Mouse (Mus musculus) intestine, embryonic 15.5 days (tissue): ENCODE measurements around the gene Tpx2. TPM values are rescaled to one million over a fixed set of nuclear protein-coding genes. Genes with fewer than 3 reads are reported as not detected.
A peak's percentile ranks its signal among the peaks of the same experiment; 100 is the strongest.

Source experiments
- ATAC-seq: fragments of 200-750 bp; cut with Nextera tagmentation; 2 replicates; pipeline ENCODE4 v1.8.0; 2017; ENCODE audit warnings: moderate TSS enrichment, moderate library complexity
- H3K27ac ChIP-seq: fragments of 300-500 bp; sonication (generic); 2 replicates; pipeline ENCODE4 v1.5.1; 2015; ENCODE audit warnings: mild to moderate bottlenecking, inconsistent platforms
- H3K27me3 ChIP-seq: fragments of 300-500 bp; sonication (generic); replicated peaks from 2 replicates; pipeline ENCODE4 v1.6.1; 2015; ENCODE audit warnings: inconsistent platforms
- H3K36me3 ChIP-seq: fragments of 300-500 bp; sonication (generic); 2 replicates; pipeline ENCODE4 v1.6.1; 2015; ENCODE audit warnings: inconsistent platforms
- H3K4me1 ChIP-seq: fragments of 300-500 bp; sonication (generic); replicated peaks from 2 replicates; pipeline ENCODE4 v1.6.1; 2015; ENCODE audit warnings: inconsistent platforms
- H3K4me2 ChIP-seq: fragments of 300-500 bp; sonication (generic); replicated peaks from 2 replicates; pipeline ENCODE4 v1.6.1; 2015; ENCODE audit warnings: mild to moderate bottlenecking, inconsistent platforms
- H3K4me3 ChIP-seq: fragments of 300-500 bp; sonication (generic); replicated peaks from 2 replicates; pipeline ENCODE4 v1.5.1; 2015; ENCODE audit warnings: inconsistent platforms
- H3K9ac ChIP-seq: fragments of 300-500 bp; sonication (generic); 2 replicates; pipeline ENCODE4 v1.6.1; 2015; ENCODE audit warnings: inconsistent platforms
- H3K9me3 ChIP-seq: fragments of 300-500 bp; sonication (generic); 2 replicates; pipeline ENCODE4 v1.6.1; 2016; ENCODE audit warnings: inconsistent platforms
- WGBS: fragments of 180-500 bp; shearing (Covaris S2); methylation state at CpG from one replicate; pipeline ENCODE4 v1.1.7; 2015; 5-methylcytosine and 5-hydroxymethylcytosine counted together
- polyA plus RNA-seq: library from polyadenylated mRNA; unstranded; fragments of >200 nt; fragmentation: Nextera tagmentation; extraction: Ambion mirVana; gene quantifications from 2 replicates; pipeline ENCODE4 v1.2.1, GENCODE M21; 2015

The Tpx2 gene
- polyA plus RNA-seq, 1 experiment from 2014 or later, result 67.6 TPM

GRCm38 (mm10) chr2:152925189-152925872, 77.6 kb downstream of the Tpx2 start:
- no peak overlapping the region for H3K4me3 ChIP-seq
- H3K27me3 ChIP-seq, result no peaks in the 10 kb centered on the region
- H3K4me1 ChIP-seq, result peaks cover 23% of the 10 kb centered on the region; the same call in 1 of the 2 replicates
- peak; percentile 40 for ATAC-seq
- H3K27ac ChIP-seq, result peak overlapping the region; percentile 37; the same call in 1 of the 2 replicates
- H3K9ac ChIP-seq, result no peak overlapping the region
- WGBS, result 47% methylated on average over 11 of the region's 11 CpGs
- no peak overlapping the region for H3K4me2 ChIP-seq
- H3K36me3 ChIP-seq, result no peaks in the 10 kb centered on the region
- H3K9me3 ChIP-seq, result no peaks in the 10 kb centered on the region

- peaks cover 23% of the 10 kb centered on the region; the same call in 1 of the 2 replicates for H3K4me1 ChIP-seq
- 67% methylated on average over 9 of the region's 9 CpGs for WGBS
- no peaks in the 10 kb centered on the region for H3K36me3 ChIP-seq
- no peak overlapping the region for H3K4me2 ChIP-seq
- H3K27ac ChIP-seq, result no peak overlapping the region
- no peak overlapping the region for H3K9ac ChIP-seq
- H3K9me3 ChIP-seq, result no peaks in the 10 kb centered on the region
- H3K4me3 ChIP-seq, result no peak overlapping the region
- no peaks in the 10 kb centered on the region for H3K27me3 ChIP-seq
- ATAC-seq, result no peak
These were observed 79.1 kb downstream of the Tpx2 start for GRCm38 (mm10) chr2:152926896-152927295.

DNA sequence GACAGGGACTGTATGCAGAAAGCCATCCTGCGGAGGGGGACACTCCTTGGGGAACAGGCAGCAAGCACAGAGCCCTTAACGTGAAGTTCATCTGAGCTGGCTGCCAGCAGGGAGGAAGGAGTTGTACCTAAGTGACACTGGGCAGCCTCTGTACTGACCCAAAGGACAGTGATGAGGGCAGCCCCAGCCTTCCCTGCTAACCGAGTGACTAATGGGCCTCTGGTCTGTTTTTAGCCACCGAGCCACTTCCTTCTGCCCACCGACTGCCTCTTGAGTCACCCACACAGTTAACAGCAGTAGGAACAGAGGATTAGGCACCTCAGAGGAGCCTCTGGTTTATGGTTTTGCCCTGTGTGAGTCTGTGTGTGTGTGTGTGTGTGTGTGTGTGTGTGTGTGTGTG, 79.6 kb downstream of the Tpx2 start:
- Histone ChIP-seq H3K36me3 (no peaks in the 10 kb centered on the region), H3K9me3 (no peaks in the 10 kb centered on the region), H3K4me3 (no peak overlapping the region), H3K27me3 (no peaks in the 10 kb centered on the region), H3K4me2 (no peak overlapping the region), H3K4me1 (peaks cover 19% of the 10 kb centered on the region; the same call in 1 of the 2 replicates), H3K27ac (no peak overlapping the region), H3K9ac (no peak overlapping the region)
- no peak for ATAC-seq
- 50% methylated on average over 5 of the region's 5 CpGs for WGBS

GRCm38 (mm10) chr2:152928219-152928987, 80.6 kb downstream of the Tpx2 start:
- Histone ChIP-seq H3K9ac (no peak overlapping the region), H3K4me2 (no peak overlapping the region), H3K9me3 (no peaks in the 10 kb centered on the region), H3K4me3 (no peak overlapping the region), H3K36me3 (no peaks in the 10 kb centered on the region), H3K4me1 (0 out of 2 replicates have a peak, but pooled peaks cover 19% of the 10 kb centered on the region), H3K27me3 (0 out of 2 replicates have a peak, but pooled peaks cover 7% of the 10 kb centered on the region), H3K27ac (no peak overlapping the region)
- WGBS, result 47% methylated on average over 14 of the region's 14 CpGs
- ATAC-seq, result no peak; the same call in 1 of the 2 replicates

DNA sequence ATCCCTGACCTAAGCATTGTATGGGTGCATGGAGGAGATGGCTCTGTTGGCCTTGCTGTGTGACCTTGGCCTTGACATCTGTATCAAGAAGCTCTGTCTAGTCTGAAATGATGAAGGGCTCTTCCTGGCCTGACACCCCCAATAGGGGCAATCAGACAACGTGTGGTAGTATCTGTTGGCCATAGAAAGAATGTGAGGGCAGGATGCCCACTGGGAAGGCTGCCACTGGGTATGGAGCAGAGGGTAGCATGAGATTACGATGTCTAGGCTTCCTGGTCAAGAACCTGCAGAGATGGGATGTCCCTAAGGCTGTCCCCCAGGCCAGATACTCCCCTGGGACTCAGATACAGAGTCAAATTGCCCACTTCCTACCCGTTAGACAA, 81.2 kb downstream of the Tpx2 start:
- Histone ChIP-seq H3K9ac (no peak overlapping the region), H3K27me3 (0 out of 2 replicates have a peak, but pooled peaks cover 9% of the 10 kb centered on the region), H3K36me3 (no peaks in the 10 kb centered on the region), H3K4me1 (0 out of 2 replicates have a peak, but pooled peaks cover 19% of the 10 kb centered on the region), H3K4me2 (no peak overlapping the region), H3K27ac (no peak overlapping the region), H3K9me3 (no peaks in the 10 kb centered on the region), H3K4me3 (no peak overlapping the region)
- no peak for ATAC-seq
- WGBS, result 70% methylated on average over 3 of the region's 3 CpGs

- Histone ChIP-seq H3K4me1 (0 out of 2 replicates have a peak, but pooled peaks cover 15% of the 10 kb centered on the region), H3K27me3 (0 out of 2 replicates have a peak, but pooled peaks cover 9% of the 10 kb centered on the region), H3K9ac (no peak overlapping the region), H3K4me2 (no peak overlapping the region), H3K27ac (0 out of 2 replicates have a peak overlapping the region, but pooled peaks have one; percentile 44), H3K36me3 (no peaks in the 10 kb centered on the region), H3K9me3 (no peaks in the 10 kb centered on the region), H3K4me3 (no peak overlapping the region)
- no peak for ATAC-seq
- WGBS, result 37% methylated on average over 2 of the region's 2 CpGs
These were observed 82.5 kb downstream of the Tpx2 start for GRCm38 (mm10) chr2:152930276-152930675.

DNA sequence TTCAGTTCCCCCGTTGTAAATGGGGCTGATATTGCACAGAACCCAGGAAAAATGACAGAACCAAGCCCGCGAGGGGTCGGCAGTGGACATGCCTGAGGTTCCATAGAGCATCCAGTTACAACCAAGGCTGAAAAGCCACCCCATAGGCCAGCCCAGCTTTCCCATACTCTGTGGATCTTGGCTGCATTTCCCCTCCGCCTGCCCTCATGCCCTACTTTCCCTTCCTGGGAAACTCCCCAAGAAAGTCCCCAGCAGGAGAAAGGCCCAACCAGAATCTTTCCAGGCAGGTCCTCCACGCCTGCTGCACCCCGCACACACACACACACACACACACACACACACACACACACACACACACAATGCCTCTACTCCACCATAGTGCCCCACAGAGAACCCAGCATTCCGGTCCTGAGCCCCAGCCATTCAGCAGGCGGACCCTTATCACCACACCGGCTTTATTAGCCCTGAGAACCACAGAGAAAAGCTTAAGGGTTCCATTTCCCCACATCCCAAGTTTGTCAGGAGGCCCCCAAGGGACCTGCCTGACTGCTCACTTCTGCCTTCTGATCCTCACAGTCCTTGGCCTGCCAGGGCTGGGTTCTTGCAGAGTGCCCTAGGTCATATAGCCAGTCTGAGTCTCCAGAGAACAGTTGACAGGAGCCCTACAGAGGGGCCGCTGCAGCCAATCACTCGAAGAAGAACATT, 83.8 kb downstream of the Tpx2 start:
- no peaks in the 10 kb centered on the region for H3K36me3 ChIP-seq
- peaks cover 13% of the 10 kb centered on the region; the same call in 1 of the 2 replicates for H3K27me3 ChIP-seq
- 0 out of 2 replicates have a peak, but pooled peaks cover 11% of the 10 kb centered on the region for H3K4me1 ChIP-seq
- no peak overlapping the region for H3K4me3 ChIP-seq
- peak; percentile 27; the same call in 1 of the 2 replicates for ATAC-seq
- H3K9ac ChIP-seq, result no peak overlapping the region
- H3K27ac ChIP-seq, result peak overlapping the region; percentile 27; the same call in 1 of the 2 replicates
- H3K4me2 ChIP-seq, result no peak overlapping the region; the same call in 1 of the 2 replicates
- 62% methylated on average over 12 of the region's 12 CpGs for WGBS
- no peaks in the 10 kb centered on the region for H3K9me3 ChIP-seq

GRCm38 (mm10) chr2:152933048-152933447, 85.3 kb downstream of the Tpx2 start, which contains the start of gene Foxs1:
Gene Foxs1, minus strand, starts transcription at chr2:152933208.
- 30% methylated on average over 9 of the region's 9 CpGs for WGBS
- Histone ChIP-seq H3K4me1 (0 out of 2 replicates have a peak, but pooled peaks cover 2% of the 10 kb centered on the region), H3K4me2 (0 out of 2 replicates have a peak within 1 kb of the TSS, but pooled peaks have one; percentile 9), H3K9me3 (no peaks in the 10 kb centered on the region), H3K4me3 (no peak within 1 kb of the TSS), H3K27ac (0 out of 2 replicates have a peak within 1 kb of the TSS, but pooled peaks have one; percentile 1), H3K27me3 (peaks cover 13% of the 10 kb centered on the region; the same call in 1 of the 2 replicates), H3K36me3 (no peaks in the 10 kb centered on the region), H3K9ac (no peak within 1 kb of the TSS)
- peak; percentile 42; the same call in 1 of the 2 replicates for ATAC-seq

- H3K4me2 ChIP-seq, result no peak overlapping the region
- no peaks in the 10 kb centered on the region for H3K36me3 ChIP-seq
- no peaks in the 10 kb centered on the region for H3K9me3 ChIP-seq
- no peak overlapping the region for H3K4me3 ChIP-seq
- 38% methylated on average over 5 of the region's 5 CpGs for WGBS
- 0 out of 2 replicates have a peak, but pooled peaks cover 2% of the 10 kb centered on the region for H3K4me1 ChIP-seq
- ATAC-seq, result no peak
- H3K27ac ChIP-seq, result no peak overlapping the region
- H3K9ac ChIP-seq, result no peak overlapping the region
- peaks cover 13% of the 10 kb centered on the region; the same call in 1 of the 2 replicates for H3K27me3 ChIP-seq
These were observed 85.8 kb downstream of the Tpx2 start for GRCm38 (mm10) chr2:152933614-152934013.

DNA sequence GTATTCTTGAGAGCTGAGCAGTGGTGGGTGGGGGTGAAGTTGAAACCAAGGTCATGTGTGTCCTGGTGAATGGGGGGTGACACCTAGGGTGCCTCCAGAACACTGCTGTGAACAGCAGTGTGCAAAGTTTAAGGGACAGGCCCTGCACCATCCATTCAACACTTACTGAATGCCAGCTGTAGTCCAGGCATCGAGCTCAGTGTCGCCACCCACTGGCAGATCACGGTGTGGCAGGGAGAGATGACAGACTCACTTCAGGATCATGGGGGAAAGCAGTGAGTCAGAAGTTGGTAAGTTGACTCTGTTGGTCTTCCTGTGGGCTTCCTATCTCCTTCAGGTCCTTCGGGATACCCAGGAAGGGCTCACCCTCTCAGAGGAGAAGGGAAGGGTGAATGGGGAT, 92.1 kb downstream of the Tpx2 start:
- ATAC-seq, result no peak
- H3K9ac ChIP-seq, result no peak overlapping the region
- H3K27me3 ChIP-seq, result peaks cover 58% of the 10 kb centered on the region
- H3K36me3 ChIP-seq, result no peaks in the 10 kb centered on the region
- H3K27ac ChIP-seq, result no peak overlapping the region
- H3K4me2 ChIP-seq, result no peak overlapping the region
- no peak overlapping the region for H3K4me3 ChIP-seq
- H3K9me3 ChIP-seq, result no peaks in the 10 kb centered on the region
- peaks cover 5% of the 10 kb centered on the region for H3K4me1 ChIP-seq
- WGBS, result 11% methylated on average over 4 of the region's 4 CpGs

- Histone ChIP-seq H3K4me2 (no peak overlapping the region), H3K9me3 (no peaks in the 10 kb centered on the region), H3K4me3 (no peak overlapping the region), H3K36me3 (no peaks in the 10 kb centered on the region), H3K27me3 (peaks cover 68% of the 10 kb centered on the region), H3K4me1 (peaks cover 5% of the 10 kb centered on the region), H3K9ac (no peak overlapping the region), H3K27ac (no peak overlapping the region)
- WGBS, result 79% methylated on average over 6 of the region's 6 CpGs
- no peak for ATAC-seq
These were observed 93.3 kb downstream of the Tpx2 start for GRCm38 (mm10) chr2:152941106-152941505.
